Mouse (Mus musculus): ENCODE measurements at regions not wholly inside any gene's neighbourhood (a gene's known extent, or its start where the extent isn't known, plus 50 kb on each side); places are given as distances from the start of the nearest gene placed in this dataset.

DNA sequence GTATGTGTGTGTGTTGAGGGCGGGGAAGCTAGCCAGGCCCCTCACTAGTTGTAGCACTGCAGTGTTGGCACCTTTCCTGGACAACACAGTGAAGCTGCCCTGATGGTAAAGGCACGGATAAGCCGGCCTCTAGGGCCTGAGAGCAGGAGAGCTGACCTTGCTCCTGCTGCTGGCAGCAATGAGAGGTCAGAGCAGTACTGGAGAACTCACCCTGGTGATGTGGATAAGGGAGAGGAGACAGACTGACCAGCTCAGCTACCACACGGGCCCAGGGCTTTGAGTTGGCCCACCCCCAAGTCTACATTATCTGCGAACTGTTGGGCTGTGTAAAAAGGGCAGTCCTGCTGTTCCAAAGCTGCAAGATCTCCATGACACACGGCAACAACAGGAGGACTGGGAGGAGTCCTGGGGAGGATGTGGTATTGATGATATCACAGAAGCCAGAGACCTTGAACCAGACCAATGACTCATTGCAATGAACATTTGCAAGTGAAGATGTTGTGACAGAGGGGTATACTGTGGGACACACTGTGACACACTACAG lies 131.4 kb upstream of the Map1b start:
- Histone ChIP-seq H3K9me3 (ENCODE audit: control insufficient read depth, low read length) (no peaks in the 10 kb centered on the region), H3K4me1 (ENCODE audit: control insufficient read depth, insufficient read depth, low read length) (no peaks in the 10 kb centered on the region), H3K4me3 (replicated peaks; ENCODE audit: low read length) (no peak overlapping the region), H3K9ac (ENCODE audit: low read depth, low read length, severe bottlenecking) (no peak overlapping the region), H3K27ac (replicated peaks; ENCODE audit: low read depth, low read length) (no peak overlapping the region), H3K27me3 (ENCODE audit: control insufficient read depth, insufficient read depth, low read length) (no peaks in the 10 kb centered on the region), H3K4me2 (replicated peaks; ENCODE audit: low read depth, low read length, severe bottlenecking) (no peak overlapping the region), H3K36me3 (ENCODE audit: control insufficient read depth, insufficient read depth, low read length) (no peaks in the 10 kb centered on the region)
- no peak for TF ChIP-seq POLR2A (IDR thresholded peaks at IDR 0.05; ENCODE audit: borderline replicate concordance, extremely low read depth, insufficient read depth, insufficient read length)
- no peak for ATAC-seq (ENCODE audit: low FRiP score, low read depth)
- WGBS, result 66% methylated on average over 6 of the region's 6 CpGs
- no peak for DNase-seq (ENCODE audit: low spot score)

DNA sequence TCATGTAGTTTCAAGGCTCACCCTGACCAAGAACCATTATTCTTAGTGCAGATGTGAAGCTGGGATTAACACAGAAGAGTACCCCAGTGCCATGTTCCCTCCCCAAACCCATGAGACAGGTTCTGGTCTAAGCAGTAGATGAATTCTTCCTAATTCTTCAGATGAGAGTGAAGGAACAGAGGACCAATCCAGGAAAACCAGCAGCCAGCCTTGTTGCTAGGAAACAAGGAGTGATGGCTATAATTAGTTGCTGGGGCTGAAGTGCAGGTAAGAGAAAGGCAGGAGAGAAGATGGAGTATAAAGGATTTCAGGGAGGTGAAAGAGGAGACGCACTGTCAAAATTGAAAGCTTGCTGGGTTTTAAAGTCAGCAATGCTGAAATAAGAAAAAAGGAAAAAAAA lies 128.4 kb upstream of the Map1b start:
- Histone ChIP-seq H3K4me3 (replicated peaks; ENCODE audit: low read length) (no peak overlapping the region), H3K9ac (ENCODE audit: low read depth, low read length, severe bottlenecking) (no peak overlapping the region), H3K27me3 (ENCODE audit: control insufficient read depth, insufficient read depth, low read length) (no peaks in the 10 kb centered on the region), H3K4me1 (ENCODE audit: control insufficient read depth, insufficient read depth, low read length) (peaks cover 11% of the 10 kb centered on the region), H3K36me3 (ENCODE audit: control insufficient read depth, insufficient read depth, low read length) (no peaks in the 10 kb centered on the region), H3K9me3 (ENCODE audit: control insufficient read depth, low read length) (no peaks in the 10 kb centered on the region), H3K27ac (replicated peaks; ENCODE audit: low read depth, low read length) (no peak overlapping the region), H3K4me2 (replicated peaks; ENCODE audit: low read depth, low read length, severe bottlenecking) (no peak overlapping the region)
- DNase-seq (ENCODE audit: low spot score), result no peak
- ATAC-seq (ENCODE audit: low FRiP score, low read depth), result no peak
- TF ChIP-seq POLR2A (IDR thresholded peaks at IDR 0.05; ENCODE audit: borderline replicate concordance, extremely low read depth, insufficient read depth, insufficient read length), result no peak
- 81% methylated on average over 1 of the region's 1 CpGs for WGBS

DNA sequence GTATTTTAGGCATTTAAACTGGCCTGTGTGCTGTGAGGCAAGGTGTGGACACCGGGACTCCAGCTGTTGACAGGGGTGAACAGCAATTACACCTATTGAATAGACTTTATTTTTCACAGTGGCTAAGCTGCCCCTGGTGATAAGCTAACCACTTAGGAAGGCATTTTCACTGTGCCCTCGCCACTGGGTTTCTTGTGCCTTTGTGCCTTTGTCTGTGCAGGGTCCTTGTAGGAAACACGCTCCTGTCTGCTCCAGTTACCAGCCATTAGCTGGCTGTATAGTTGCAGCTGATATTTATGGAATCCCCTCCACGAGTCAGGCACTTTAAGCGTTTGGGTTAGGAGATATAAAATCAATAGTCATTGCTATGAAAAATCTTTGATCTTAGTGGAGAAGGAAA lies 126.5 kb upstream of the Map1b start:
- Histone ChIP-seq H3K9ac (ENCODE audit: low read depth, low read length, severe bottlenecking) (no peak overlapping the region), H3K4me1 (ENCODE audit: control insufficient read depth, insufficient read depth, low read length) (peaks cover 11% of the 10 kb centered on the region), H3K4me3 (replicated peaks; ENCODE audit: low read length) (no peak overlapping the region), H3K9me3 (ENCODE audit: control insufficient read depth, low read length) (no peaks in the 10 kb centered on the region), H3K4me2 (replicated peaks; ENCODE audit: low read depth, low read length, severe bottlenecking) (no peak overlapping the region), H3K27me3 (ENCODE audit: control insufficient read depth, insufficient read depth, low read length) (no peaks in the 10 kb centered on the region), H3K27ac (replicated peaks; ENCODE audit: low read depth, low read length) (no peak overlapping the region), H3K36me3 (ENCODE audit: control insufficient read depth, insufficient read depth, low read length) (no peaks in the 10 kb centered on the region)
- WGBS, result 40% methylated on average over 5 of the region's 5 CpGs
- no peak for TF ChIP-seq POLR2A (IDR thresholded peaks at IDR 0.05; ENCODE audit: borderline replicate concordance, extremely low read depth, insufficient read depth, insufficient read length)
- ATAC-seq (ENCODE audit: low FRiP score, low read depth) (no peak), DNase-seq (ENCODE audit: low spot score) (no peak)

DNA sequence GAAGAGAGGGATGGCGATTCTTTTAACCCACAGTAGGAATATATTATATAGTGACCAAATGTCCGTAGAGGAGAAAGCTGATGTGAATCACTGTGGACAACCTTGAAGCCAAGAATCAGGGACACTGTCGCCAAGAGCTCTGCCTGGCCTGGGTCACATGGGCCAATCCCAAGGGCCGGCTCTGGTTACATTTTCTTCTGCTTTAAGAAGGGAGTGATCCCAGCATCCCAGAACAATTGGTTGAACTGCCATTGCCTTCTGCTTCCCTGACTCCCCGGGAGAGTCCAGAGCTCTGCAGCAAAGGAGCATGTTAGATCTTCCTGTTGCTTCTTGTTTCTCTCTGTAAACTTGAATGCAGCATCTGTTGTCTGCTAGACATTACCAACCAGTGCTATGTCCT lies 126.0 kb upstream of the Map1b start:
- Histone ChIP-seq H3K27ac (replicated peaks; ENCODE audit: low read depth, low read length) (no peak overlapping the region), H3K9ac (ENCODE audit: low read depth, low read length, severe bottlenecking) (no peak overlapping the region), H3K4me1 (ENCODE audit: control insufficient read depth, insufficient read depth, low read length) (peaks cover 11% of the 10 kb centered on the region), H3K27me3 (ENCODE audit: control insufficient read depth, insufficient read depth, low read length) (no peaks in the 10 kb centered on the region), H3K9me3 (ENCODE audit: control insufficient read depth, low read length) (no peaks in the 10 kb centered on the region), H3K4me3 (replicated peaks; ENCODE audit: low read length) (no peak overlapping the region), H3K4me2 (replicated peaks; ENCODE audit: low read depth, low read length, severe bottlenecking) (no peak overlapping the region), H3K36me3 (ENCODE audit: control insufficient read depth, insufficient read depth, low read length) (no peaks in the 10 kb centered on the region)
- WGBS, result 62% methylated on average over 5 of the region's 5 CpGs
- TF ChIP-seq POLR2A (IDR thresholded peaks at IDR 0.05; ENCODE audit: borderline replicate concordance, extremely low read depth, insufficient read depth, insufficient read length), result no peak
- ATAC-seq (ENCODE audit: low FRiP score, low read depth), result no peak; the same call in 1 of the 2 replicates
- DNase-seq (ENCODE audit: low spot score), result no peak

DNA sequence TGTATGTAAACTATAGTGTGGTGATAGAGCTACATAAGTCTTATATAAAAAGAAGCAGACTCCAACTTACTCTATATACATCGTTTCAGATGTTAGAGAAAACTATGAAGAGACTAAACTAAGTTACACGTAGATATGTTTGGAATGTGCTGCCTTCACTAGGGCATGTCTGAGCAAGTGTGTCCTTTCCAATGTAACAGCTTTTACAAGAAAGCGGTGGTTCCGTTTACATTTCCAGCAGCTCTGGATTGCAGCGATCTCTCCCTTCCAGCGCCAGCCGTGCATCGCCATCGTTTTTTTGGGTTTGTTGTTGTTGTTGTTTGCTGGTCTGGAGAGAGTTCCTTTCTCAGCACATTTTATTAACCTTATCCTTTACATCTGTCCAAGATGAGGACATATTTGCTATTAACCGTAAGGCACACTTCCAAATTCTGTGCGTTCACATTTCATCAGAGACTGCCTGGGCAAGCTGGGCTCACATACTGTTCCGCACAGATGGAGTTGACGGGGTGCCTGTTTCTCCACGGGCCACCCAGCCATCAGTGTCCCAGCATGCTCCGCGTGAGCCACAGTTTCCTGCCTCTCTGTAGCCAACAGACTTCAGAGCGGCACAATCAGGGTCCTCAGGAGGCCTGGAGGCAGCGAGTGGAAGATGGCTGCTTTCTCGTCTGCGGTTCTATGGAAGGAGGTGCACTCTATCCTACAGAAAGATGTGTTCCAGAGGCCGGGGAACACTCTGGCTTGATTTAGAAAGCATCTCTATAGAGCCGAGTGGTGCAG lies 125.2 kb upstream of the Map1b start:
- H3K9me3 ChIP-seq (ENCODE audit: control insufficient read depth, low read length), result no peaks in the 10 kb centered on the region
- no peak for ATAC-seq (ENCODE audit: low FRiP score, low read depth)
- no peak for TF ChIP-seq POLR2A (IDR thresholded peaks at IDR 0.05; ENCODE audit: borderline replicate concordance, extremely low read depth, insufficient read depth, insufficient read length)
- no peaks in the 10 kb centered on the region for H3K27me3 ChIP-seq (ENCODE audit: control insufficient read depth, insufficient read depth, low read length)
- no peak overlapping the region for H3K9ac ChIP-seq (ENCODE audit: low read depth, low read length, severe bottlenecking)
- H3K4me1 ChIP-seq (ENCODE audit: control insufficient read depth, insufficient read depth, low read length), result peaks cover 11% of the 10 kb centered on the region
- H3K36me3 ChIP-seq (ENCODE audit: control insufficient read depth, insufficient read depth, low read length), result no peaks in the 10 kb centered on the region
- no peak overlapping the region for H3K4me2 ChIP-seq (replicated peaks; ENCODE audit: low read depth, low read length, severe bottlenecking)
- DNase-seq (ENCODE audit: low spot score), result no peak
- H3K4me3 ChIP-seq (replicated peaks; ENCODE audit: low read length), result no peak overlapping the region
- no peak overlapping the region; the same call in 1 of the 2 replicates for H3K27ac ChIP-seq (replicated peaks; ENCODE audit: low read depth, low read length)
- WGBS, result 58% methylated on average over 22 of the region's 22 CpGs

Data from limb, embryonic 14.5 days (tissue).